Mouse (Mus musculus) midbrain, embryonic 10.5 days (tissue): Measurements from ENCODE around the gene Prkcq. TPM values are rescaled to one million over a fixed set of nuclear protein-coding genes. Genes with fewer than 3 reads are reported as not detected.

ENCODE experiments used
- DNase-seq: peaks from one replicate; pipeline ENCODE4 v3.0.0-alpha.2; 2017; ENCODE audit warnings: low spot score
- H3K27ac ChIP-seq: fragments of 300-500 bp; sonication (generic); replicated peaks from 2 replicates; pipeline ENCODE4 v1.5.1; 2016; ENCODE audit warnings: mild to moderate bottlenecking
- H3K27me3 ChIP-seq: fragments of 300-500 bp; sonication (generic); 2 replicates; pipeline ENCODE4 v1.6.1; 2016; ENCODE audit warnings: low read depth, mild to moderate bottlenecking; ENCODE audit not compliant: poor library complexity, severe bottlenecking
- H3K36me3 ChIP-seq: fragments of 300-500 bp; sonication (generic); 2 replicates; pipeline ENCODE4 v1.6.1; 2016; ENCODE audit warnings: mild to moderate bottlenecking, moderate library complexity
- H3K4me1 ChIP-seq: fragments of 300-500 bp; sonication (generic); 2 replicates; pipeline ENCODE4 v1.6.1; 2016
- H3K4me3 ChIP-seq: fragments of 300-500 bp; sonication (generic); 2 replicates; pipeline ENCODE4 v1.5.1; 2016; ENCODE audit warnings: mild to moderate bottlenecking, moderate library complexity
- H3K9me3 ChIP-seq: fragments of 300-500 bp; sonication (generic); replicated peaks from 2 replicates; pipeline ENCODE4 v1.6.1; 2016; ENCODE audit warnings: mild to moderate bottlenecking
- WGBS: fragments of 180-500 bp; shearing (Covaris S2); methylation state at CpG from one replicate; pipeline ENCODE4 v1.1.7; 2016; 5-methylcytosine and 5-hydroxymethylcytosine counted together
- polyA plus RNA-seq: library from polyadenylated mRNA; unstranded; fragments of >200 nt; fragmentation: Nextera tagmentation; extraction: Ambion mirVana; gene quantifications from 2 replicates; pipeline ENCODE4 v1.2.1, GENCODE M21; 2016

Prkcq gene
- polyA plus RNA-seq, 1 experiment from 2014 or later = 1.8 TPM

- no peak for DNase-seq
- H3K4me3 ChIP-seq = no peak overlapping the region
- no peak overlapping the region for H3K27ac ChIP-seq
- H3K27me3 ChIP-seq = no peaks in the 10 kb centered on the region
- no peaks in the 10 kb centered on the region for H3K9me3 ChIP-seq
- no peaks in the 10 kb centered on the region for H3K4me1 ChIP-seq
- no peaks in the 10 kb centered on the region for H3K36me3 ChIP-seq
These were observed 67.6 kb downstream of the Prkcq start for GRCm38 (mm10) chr2:11239523-11239922.

- Histone ChIP-seq H3K27ac (no peak overlapping the region), H3K4me1 (no peaks in the 10 kb centered on the region), H3K27me3 (no peaks in the 10 kb centered on the region), H3K4me3 (no peak overlapping the region), H3K36me3 (no peaks in the 10 kb centered on the region), H3K9me3 (no peaks in the 10 kb centered on the region)
- 85% methylated on average over 7 of the region's 7 CpGs for WGBS
- DNase-seq = no peak
These were observed 74.0 kb downstream of the Prkcq start for GRCm38 (mm10) chr2:11245926-11246325.

GRCm38 (mm10) chr2:11253945-11254344 is 82.0 kb downstream of the Prkcq start:
- H3K27ac ChIP-seq = no peak overlapping the region
- DNase-seq = no peak

GRCm38 (mm10) chr2:11254446-11254845 is 82.5 kb downstream of the Prkcq start:
- no peaks in the 10 kb centered on the region for H3K36me3 ChIP-seq
- no peak for DNase-seq

More at GRCm38 (mm10) chr2:11253945-11254344, 82.0 kb downstream of the Prkcq start:
- WGBS = 66% methylated on average over 8 of the region's 8 CpGs
- Histone ChIP-seq H3K36me3 (no peaks in the 10 kb centered on the region), H3K4me1 (no peaks in the 10 kb centered on the region), H3K4me3 (no peak overlapping the region), H3K27me3 (no peaks in the 10 kb centered on the region), H3K9me3 (no peaks in the 10 kb centered on the region)

DNA sequence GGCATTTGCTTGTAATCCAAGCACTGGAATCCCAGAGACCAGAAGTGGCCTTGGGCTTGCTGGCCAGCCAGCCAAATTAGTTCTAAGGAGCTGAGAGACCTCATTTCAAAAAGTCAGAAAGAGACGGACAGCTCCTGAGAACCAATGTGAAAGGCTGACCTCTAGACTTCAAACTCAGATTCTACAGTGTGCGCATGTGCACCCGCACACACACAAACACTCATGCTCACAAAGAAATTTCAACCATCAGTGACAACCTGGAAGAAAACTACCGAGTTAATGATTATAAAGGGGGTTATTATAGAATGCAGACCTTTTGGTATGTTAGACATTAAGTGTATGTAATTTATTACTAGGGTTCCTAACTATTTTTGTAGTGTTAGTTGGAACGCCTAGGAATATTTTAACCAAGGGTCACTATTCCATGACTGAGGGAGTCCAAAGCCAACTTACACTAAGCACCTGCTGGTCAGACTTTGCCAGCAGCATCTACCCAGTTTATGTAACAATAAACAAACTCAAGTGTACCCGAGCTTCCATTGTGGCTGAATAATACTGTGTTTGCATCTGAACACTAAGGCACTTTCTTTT is 85.4 kb downstream of the Prkcq start:
- Histone ChIP-seq H3K9me3 (no peaks in the 10 kb centered on the region), H3K27ac (no peak overlapping the region), H3K4me1 (no peaks in the 10 kb centered on the region), H3K4me3 (no peak overlapping the region), H3K36me3 (no peaks in the 10 kb centered on the region), H3K27me3 (no peaks in the 10 kb centered on the region)
- 87% methylated on average over 6 of the region's 6 CpGs for WGBS
- DNase-seq = no peak

More at GRCm38 (mm10) chr2:11254446-11254845, 82.5 kb downstream of the Prkcq start:
- Histone ChIP-seq H3K27ac (no peak overlapping the region), H3K9me3 (no peaks in the 10 kb centered on the region), H3K4me1 (no peaks in the 10 kb centered on the region), H3K4me3 (no peak overlapping the region), H3K27me3 (no peaks in the 10 kb centered on the region)
- 91% methylated on average over 4 of the region's 4 CpGs for WGBS

DNA sequence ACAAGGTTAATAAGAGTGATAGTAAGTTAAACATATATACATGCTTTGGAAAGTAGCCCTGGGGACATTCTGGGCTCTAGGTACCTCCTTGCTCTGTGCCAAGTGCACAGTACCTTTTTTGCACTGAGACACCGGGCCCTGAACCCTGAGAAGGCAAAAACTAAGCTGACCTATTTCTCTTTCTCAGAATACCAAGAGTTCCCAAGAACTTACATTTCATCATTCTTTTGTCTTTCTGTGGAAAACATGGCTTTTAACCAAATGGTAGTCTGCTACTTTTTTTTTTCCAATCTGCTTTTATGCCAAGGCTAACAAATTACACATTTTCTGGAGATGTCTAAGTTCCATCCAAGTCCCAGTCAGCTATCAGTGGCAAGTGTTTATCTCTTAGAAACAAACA is 86.3 kb downstream of the Prkcq start:
- no peaks in the 10 kb centered on the region for H3K36me3 ChIP-seq
- no peak overlapping the region for H3K4me3 ChIP-seq
- no peaks in the 10 kb centered on the region for H3K4me1 ChIP-seq
- WGBS = 89% methylated on average over 1 of the region's 1 CpGs
- H3K27me3 ChIP-seq = no peaks in the 10 kb centered on the region
- no peaks in the 10 kb centered on the region for H3K9me3 ChIP-seq
- DNase-seq = no peak
- no peak overlapping the region for H3K27ac ChIP-seq

DNA sequence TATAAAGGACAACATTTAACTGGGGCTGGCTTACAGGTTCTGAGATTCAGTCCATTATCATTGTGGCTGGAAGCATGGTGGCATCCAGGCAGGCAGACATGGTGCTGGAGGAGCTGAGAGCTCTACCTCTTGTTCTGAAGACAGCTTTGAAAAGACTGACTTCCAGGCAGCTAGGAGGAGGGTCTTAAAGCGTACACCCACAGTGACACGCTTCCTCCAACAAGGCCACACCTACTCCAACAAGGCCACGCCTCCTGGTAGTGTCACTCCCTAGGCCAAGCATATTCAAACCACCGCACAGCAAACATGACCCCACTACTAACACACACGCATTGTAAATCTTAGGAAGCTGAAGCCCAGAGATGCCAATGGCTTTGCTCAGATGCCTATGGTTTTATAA is 87.5 kb downstream of the Prkcq start:
- H3K27ac ChIP-seq = no peak overlapping the region
- 90% methylated on average over 5 of the region's 5 CpGs for WGBS
- H3K4me3 ChIP-seq = no peak overlapping the region
- H3K36me3 ChIP-seq = no peaks in the 10 kb centered on the region
- no peak for DNase-seq
- H3K27me3 ChIP-seq = no peaks in the 10 kb centered on the region
- no peaks in the 10 kb centered on the region for H3K4me1 ChIP-seq
- no peaks in the 10 kb centered on the region for H3K9me3 ChIP-seq

DNA sequence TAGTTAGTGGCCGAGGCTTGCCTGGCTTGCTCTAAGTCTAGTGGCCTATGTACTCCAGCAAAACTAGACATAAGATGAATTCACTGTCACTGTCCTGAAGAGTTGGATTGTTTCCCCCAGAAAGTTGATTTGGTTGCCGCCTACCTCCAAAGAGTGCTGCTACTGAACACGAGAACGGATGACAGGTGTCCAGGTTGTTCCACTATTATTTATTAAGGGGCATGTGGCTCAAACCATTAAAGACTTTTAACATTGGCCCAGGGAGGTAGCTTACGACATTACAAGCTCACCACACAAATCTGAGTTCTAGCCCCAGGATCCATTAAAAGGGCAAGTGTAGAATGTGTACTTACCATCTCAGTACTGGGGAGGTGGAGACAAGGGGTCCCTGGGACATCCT is 92.9 kb downstream of the Prkcq start:
- Histone ChIP-seq H3K4me3 (no peak overlapping the region), H3K27ac (no peak overlapping the region), H3K9me3 (no peaks in the 10 kb centered on the region), H3K4me1 (no peaks in the 10 kb centered on the region), H3K36me3 (no peaks in the 10 kb centered on the region), H3K27me3 (no peaks in the 10 kb centered on the region)
- 92% methylated on average over 5 of the region's 5 CpGs for WGBS
- DNase-seq = no peak

DNA sequence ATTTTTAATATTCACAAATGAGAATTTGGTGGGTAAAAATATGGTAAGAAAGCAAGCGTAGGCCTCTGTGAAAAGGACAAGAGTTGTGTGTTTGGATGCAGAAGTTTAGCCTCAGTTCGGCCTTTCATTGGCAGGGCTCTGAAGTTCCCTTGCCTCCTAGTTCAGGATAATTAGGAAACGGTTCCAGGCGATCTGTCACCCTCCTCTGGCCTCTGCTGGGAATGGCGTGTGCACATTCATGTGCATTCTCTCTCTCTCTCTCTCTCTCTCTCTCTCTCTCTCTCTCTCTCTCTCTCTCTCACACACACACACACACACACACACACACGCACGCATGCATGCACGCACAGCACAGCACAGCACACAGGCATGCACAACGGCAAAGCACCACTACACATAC is 93.5 kb downstream of the Prkcq start:
- no peak overlapping the region for H3K4me3 ChIP-seq
- H3K36me3 ChIP-seq = no peaks in the 10 kb centered on the region
- no peaks in the 10 kb centered on the region for H3K9me3 ChIP-seq
- 76% methylated on average over 9 of the region's 9 CpGs for WGBS
- no peak for DNase-seq
- no peaks in the 10 kb centered on the region for H3K27me3 ChIP-seq
- no peaks in the 10 kb centered on the region for H3K4me1 ChIP-seq
- no peak overlapping the region for H3K27ac ChIP-seq

- H3K4me3 ChIP-seq = no peak overlapping the region
- 66% methylated on average over 5 of the region's 5 CpGs for WGBS
- H3K27me3 ChIP-seq = no peaks in the 10 kb centered on the region
- no peaks in the 10 kb centered on the region for H3K4me1 ChIP-seq
- peak; percentile 20 for DNase-seq
- H3K36me3 ChIP-seq = no peaks in the 10 kb centered on the region
- H3K9me3 ChIP-seq = no peaks in the 10 kb centered on the region
- H3K27ac ChIP-seq = no peak overlapping the region
These were observed 94.4 kb downstream of the Prkcq start for GRCm38 (mm10) chr2:11266294-11266693.

- DNase-seq = no peak
- H3K4me3 ChIP-seq = no peak overlapping the region
- no peaks in the 10 kb centered on the region for H3K27me3 ChIP-seq
- H3K4me1 ChIP-seq = no peaks in the 10 kb centered on the region
- H3K27ac ChIP-seq = no peak overlapping the region
- no peaks in the 10 kb centered on the region for H3K9me3 ChIP-seq
- WGBS = 85% methylated on average over 7 of the region's 7 CpGs
- H3K36me3 ChIP-seq = no peaks in the 10 kb centered on the region
These were observed 107.1 kb downstream of the Prkcq start for GRCm38 (mm10) chr2:11278965-11279364.

DNA sequence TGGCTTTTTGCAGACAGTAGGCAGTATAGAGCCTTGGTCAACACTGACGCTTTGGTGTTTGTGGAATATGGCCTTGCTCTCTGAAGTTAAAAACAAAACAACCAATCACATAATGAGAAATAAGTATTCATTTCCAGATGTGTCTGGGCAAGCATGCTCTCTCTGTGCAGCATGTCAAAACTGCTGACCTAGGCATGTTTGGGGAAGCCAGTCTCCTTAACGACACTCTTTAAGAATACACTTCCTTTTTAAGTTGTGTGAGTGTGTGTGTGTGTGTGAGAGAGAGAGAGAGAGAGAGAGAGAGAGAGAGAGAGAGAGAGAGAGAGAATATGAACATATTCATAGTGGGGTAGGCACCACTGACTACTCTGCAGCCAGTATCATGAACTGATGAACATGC is 108.3 kb downstream of the Prkcq start:
- Histone ChIP-seq H3K27ac (no peak overlapping the region), H3K4me1 (no peaks in the 10 kb centered on the region), H3K36me3 (no peaks in the 10 kb centered on the region), H3K4me3 (no peak overlapping the region), H3K9me3 (no peaks in the 10 kb centered on the region), H3K27me3 (no peaks in the 10 kb centered on the region)
- no peak for DNase-seq
- WGBS = 85% methylated on average over 2 of the region's 2 CpGs

GRCm38 (mm10) chr2:11287834-11288530 is 116.1 kb downstream of the Prkcq start:
- WGBS = 81% methylated on average over 18 of the region's 18 CpGs
- H3K4me1 ChIP-seq = no peaks in the 10 kb centered on the region
- H3K36me3 ChIP-seq = no peaks in the 10 kb centered on the region
- H3K27me3 ChIP-seq = no peaks in the 10 kb centered on the region
- H3K9me3 ChIP-seq = no peaks in the 10 kb centered on the region
- no peak overlapping the region for H3K4me3 ChIP-seq
- no peak for DNase-seq
- H3K27ac ChIP-seq = no peak overlapping the region
